8 mouse cellular contexts compared by ENCODE assay signal in genomic region chr10:18317961-18318915, GRCm38 (mm10). TPM values are rescaled to one million over a fixed set of nuclear protein-coding genes. Genes with fewer than 3 reads are reported as not detected.
DNase-seq lines count a peak whose midpoint lies in the region; ATAC-seq and TF ChIP-seq lines count a peak whose summit lies in the region.

No protein-coding gene starts in this region.

- no peaks in the 10 kb centered on the region for H3K4me1 ChIP-seq in ES-Bruce4 (ENCODE audit: control insufficient read depth, insufficient read depth, low read length)
- no peaks in the 10 kb centered on the region for H3K4me1 ChIP-seq in forebrain, postnatal 0 days (ENCODE audit: insufficient read depth)
- peaks cover 34% of the 10 kb centered on the region for H3K4me1 ChIP-seq in hindbrain, embryonic 10.5 days (replicated peaks)
- peaks cover 14% of the 10 kb centered on the region for H3K4me1 ChIP-seq in megakaryocyte, embryonic 14.5 days

- DNase-seq in adrenal gland, postnatal 36 days: peak; percentile 78 to 79
- peak; percentile 31 for DNase-seq in forebrain, postnatal 0 days
- DNase-seq in hindbrain, embryonic 10.5 days (ENCODE audit: low spot score): peak; percentile 75
- DNase-seq in left cerebral cortex, postnatal 25 days (ENCODE audit: low spot score in 2 of 2): peak; percentile 19 to 24
- DNase-seq in skeletal muscle tissue, adult 2 months (ENCODE audit: low read depth, low spot score): peak; percentile 14
- DNase-seq in c-Kit-positive CD71-positive TER-119-positive erythroid progenitor cells, embryonic 14.5 days (ENCODE audit: low spot score): no peak

- WGBS in forebrain, postnatal 0 days: 4% methylated on average over 67 of the region's 89 CpGs
- 1% methylated on average over 78 of the region's 89 CpGs for WGBS in hindbrain, embryonic 10.5 days

- H3K9me3 ChIP-seq in ES-Bruce4 (replicated peaks; ENCODE audit: control insufficient read depth, insufficient read depth, low read length, poor library complexity, severe bottlenecking): no peaks in the 10 kb centered on the region
- H3K9me3 ChIP-seq in forebrain, postnatal 0 days (ENCODE audit: low read length): no peaks in the 10 kb centered on the region
- H3K9me3 ChIP-seq in hindbrain, embryonic 10.5 days: peaks cover 3% of the 10 kb centered on the region; the same call in 1 of the 2 replicates
- H3K9me3 ChIP-seq in megakaryocyte, embryonic 14.5 days: no peaks in the 10 kb centered on the region

- TF ChIP-seq EP300 in ES-Bruce4 (IDR thresholded peaks at IDR 0.05; ENCODE audit: insufficient read depth, low read depth, low read length): no peak

- no peaks in the 10 kb centered on the region; the same call in 1 of the 2 replicates for H3K27me3 ChIP-seq in ES-Bruce4 (ENCODE audit: control insufficient read depth, insufficient read depth, low read length, poor library complexity, severe bottlenecking)
- H3K27me3 ChIP-seq in forebrain, postnatal 0 days (ENCODE audit: insufficient read depth, low read length): peaks cover 10% of the 10 kb centered on the region; the same call in 1 of the 2 replicates
- peaks cover 4% of the 10 kb centered on the region for H3K27me3 ChIP-seq in hindbrain, embryonic 10.5 days (ENCODE audit: insufficient read depth, poor library complexity, severe bottlenecking)
- H3K27me3 ChIP-seq in megakaryocyte, embryonic 14.5 days (replicated peaks): peaks cover 51% of the 10 kb centered on the region

- peak overlapping the region; percentile 72 for H3K4me3 ChIP-seq in ES-Bruce4 (ENCODE audit: low read depth, low read length)
- peak overlapping the region; percentile 60 for H3K4me3 ChIP-seq in forebrain, postnatal 0 days (ENCODE audit: low read depth, low read length)
- peak overlapping the region; percentile 87 for H3K4me3 ChIP-seq in hindbrain, embryonic 10.5 days
- peak overlapping the region; percentile 93 for H3K4me3 ChIP-seq in megakaryocyte, embryonic 14.5 days (replicated peaks)

- peak; percentile 77 for ATAC-seq in forebrain, postnatal 0 days

- no peak for TF ChIP-seq CTCF in ES-Bruce4 (IDR thresholded peaks at IDR 0.05; ENCODE audit: low read depth, low read length)
- no peak for TF ChIP-seq CTCF in forebrain, postnatal 0 days (IDR thresholded peaks at IDR 0.05; ENCODE audit: low read depth)

- H3K27ac ChIP-seq in ES-Bruce4 (ENCODE audit: insufficient read depth, low read length): no peak overlapping the region
- H3K27ac ChIP-seq in forebrain, postnatal 0 days (ENCODE audit: low read depth, low read length): no peak overlapping the region
- peak overlapping the region; percentile 98 for H3K27ac ChIP-seq in hindbrain, embryonic 10.5 days

- TF ChIP-seq POLR2A in ES-Bruce4 (IDR thresholded peaks at IDR 0.05; ENCODE audit: insufficient read depth, low read length): no peak

- peak overlapping the region; percentile 99 for H3K4me2 ChIP-seq in forebrain, postnatal 0 days (ENCODE audit: low read depth)

- no peaks in the 10 kb centered on the region for H3K36me3 ChIP-seq in ES-Bruce4 (ENCODE audit: control insufficient read depth, insufficient read depth, low read length, poor library complexity, severe bottlenecking)
- no peaks in the 10 kb centered on the region for H3K36me3 ChIP-seq in forebrain, postnatal 0 days (ENCODE audit: insufficient read depth)
- no peaks in the 10 kb centered on the region for H3K36me3 ChIP-seq in hindbrain, embryonic 10.5 days
- H3K36me3 ChIP-seq in megakaryocyte, embryonic 14.5 days (replicated peaks; ENCODE audit: low read length): no peaks in the 10 kb centered on the region

- H3K9ac ChIP-seq in ES-Bruce4 (ENCODE audit: low read depth, poor library complexity, severe bottlenecking): peak overlapping the region; percentile 83
- peak overlapping the region; percentile 52 for H3K9ac ChIP-seq in forebrain, postnatal 0 days

- intact Hi-C loops in left cerebral cortex, postnatal 25 days (cut with DNase I): loop anchor here (1.0 to 5.0 kb wide), 2 partner anchors 39 to 68 kb away; no protein-coding TSS in a partner anchor

RNA-seq across cellular contexts. Expression of gene Nhsl1, which starts 0.5 kb away (rescaled TPM):
- polyA plus RNA-seq in ES-Bruce4 (2011; ENCODE audit: insufficient read depth, insufficient read length, low read depth, missing spikeins): 26.9 and 28.1 TPM in 2 replicates
- 1 to 10 TPM; 4.0 to 4.3 TPM for total RNA-seq in adrenal gland, postnatal 36 days (2021)
- total RNA-seq in forebrain, postnatal 0 days (2014; rRNA removed): 12.2 and 22.0 TPM in 2 replicates
- polyA plus RNA-seq in forebrain, postnatal 0 days (2015; fragmentation: Nextera tagmentation; extraction: Ambion mirVana): 8.0 and 8.9 TPM in 2 replicates
- 15.2 and 15.7 TPM in 2 replicates for polyA plus RNA-seq in hindbrain, embryonic 10.5 days (2016; fragmentation: Nextera tagmentation; extraction: Ambion mirVana)
- 10 to 100 TPM; 28.3 to 28.8 TPM for total RNA-seq in left cerebral cortex, postnatal 25 days (2021)
- polyA plus RNA-seq in megakaryocyte, embryonic 14.5 days (2012; ENCODE audit: insufficient read depth, low replicate concordance): 0.29 TPM in 1 of 2 replicates, not detected in the other
